8 mouse cellular contexts compared by ENCODE assay signal in genomic region chr3:154596934-154597554, GRCm38 (mm10). TPM values are rescaled to one million over a fixed set of nuclear protein-coding genes. Genes with fewer than 3 reads are reported as not detected.
A peak's percentile ranks its signal among the peaks of the same experiment; 100 is the strongest.
DNase-seq lines count a peak whose midpoint lies in the region; ATAC-seq lines count a peak whose summit lies in the region.

TSS of gene Tyw3 (minus strand) at chr3:154597104.

- peak; percentile 89 for DNase-seq in WW6 (ENCODE audit: low read depth, low spot score)
- peak; percentile 98 for DNase-seq in cerebellum, postnatal 4 days (ENCODE audit: low spot score in 2 of 2)
- DNase-seq in gastrocnemius, adult 18-20 months (ENCODE audit: low spot score) = peak; percentile 98
- DNase-seq in left cerebral cortex, adult 18-20 months (ENCODE audit: low spot score in 2 of 2) = peak; percentile 98 to 100
- peak; percentile 97 for DNase-seq in right cerebral cortex, adult 18-20 months
- DNase-seq in urinary bladder, postnatal 10 days (ENCODE audit: low spot score) = peak; percentile 97

- H3K4me2 ChIP-seq in hindbrain, embryonic 16.5 days (ENCODE audit: low read length) = peak within 1 kb of the TSS; percentile 67

- peak within 1 kb of the TSS; percentile 79 for H3K4me3 ChIP-seq in hindbrain, embryonic 16.5 days (ENCODE audit: low read length)
- peak within 1 kb of the TSS; percentile 80 for H3K4me3 ChIP-seq in macrophage (ENCODE audit: inconsistent target)

- no peaks in the 10 kb centered on the region for H3K9me3 ChIP-seq in hindbrain, embryonic 16.5 days (ENCODE audit: control insufficient read depth, low read length)

- H3K27ac ChIP-seq in hindbrain, embryonic 16.5 days (ENCODE audit: low read depth, low read length) = peak within 1 kb of the TSS; percentile 92
- H3K27ac ChIP-seq in macrophage = peak within 1 kb of the TSS; percentile 54

- peaks cover 10% of the 10 kb centered on the region for H3K36me3 ChIP-seq in hindbrain, embryonic 16.5 days (ENCODE audit: control insufficient read depth, insufficient read depth, low read length)
- H3K36me3 ChIP-seq in macrophage (ENCODE audit: inconsistent target) = no peaks in the 10 kb centered on the region

- H3K4me1 ChIP-seq in hindbrain, embryonic 16.5 days (ENCODE audit: control insufficient read depth, insufficient read depth, low read depth, low read length) = peaks cover 3% of the 10 kb centered on the region; the same call in 1 of the 2 replicates

- H3K27me3 ChIP-seq in hindbrain, embryonic 16.5 days (replicated peaks; ENCODE audit: control insufficient read depth, insufficient read depth, low read length) = no peaks in the 10 kb centered on the region

- under 1% methylated on average over 38 of the region's 38 CpGs for WGBS in hindbrain, embryonic 16.5 days
- under 1% methylated on average over 38 of the region's 38 CpGs for WGBS in macrophage (ENCODE audit: missing documents)

- H3K79me2 ChIP-seq in macrophage (ENCODE audit: inconsistent target) = no peaks in the 10 kb centered on the region

- H3K9ac ChIP-seq in hindbrain, embryonic 16.5 days (ENCODE audit: low read depth, low read length) = peak within 1 kb of the TSS; percentile 86

- ATAC-seq in hindbrain, embryonic 16.5 days = peak; percentile 96

RNA-seq across cellular contexts. Expression of gene Tyw3, which starts in this region (rescaled TPM):
- total RNA-seq in gastrocnemius, adult 18-20 months (2021) = 1 to 10 TPM; 3.1 TPM
- 10.7 and 17.0 TPM in 2 replicates for polyA plus RNA-seq in hindbrain, embryonic 16.5 days (2015; fragmentation: Nextera tagmentation; extraction: Ambion mirVana)
- 10 to 100 TPM; 13.5 to 13.6 TPM for total RNA-seq in left cerebral cortex, adult 18-20 months (2021)
- total RNA-seq in macrophage (2018; cell fraction: chromatin; rRNA removed) = 10 to 100 TPM in 3 of 26 experiments, 1 to 10 TPM in 21, under 1 TPM in 2; 0.85 to 13.6 (median 5.7) TPM
- 1 to 10 TPM in 23 of 26 experiments, under 1 TPM in 3; 0.37 to 4.4 (median 2.1) TPM for total RNA-seq in macrophage (2018; cell fraction: cytosol; rRNA removed)
- total RNA-seq in macrophage (2018; cell fraction: nucleus; rRNA removed) = 10 to 100 TPM in 1 of 26 experiments, 1 to 10 TPM in 24, under 1 TPM in 1; 0.82 to 12.8 (median 3.1) TPM
- polyA plus RNA-seq in macrophage (2018) = 2.3 to 3.1 TPM (median 2.5 TPM) in 3 replicates

Comparison
In these comparisons a context has a peak if more than half of its experiments do, and no peak if none do; other contexts are left out.
1. Peak in every context shown above with its lines: DNase-seq, ATAC-seq, H3K4me3 ChIP-seq and H3K27ac ChIP-seq.